Mouse (Mus musculus) B cell, adult 67 days (primary cell): Measurements from ENCODE around the gene Olfr1258. TPM values are rescaled to one million over a fixed set of nuclear protein-coding genes. Genes with fewer than 3 reads are reported as not detected.

Experiments
- total RNA-seq, 2 experiments: library from RNA; stranded (reverse); gene quantifications; 4 replicates each; pipeline ENCODE4 v1.2.4; 2023

The Olfr1258 gene
- total RNA-seq = not detected

DNA sequence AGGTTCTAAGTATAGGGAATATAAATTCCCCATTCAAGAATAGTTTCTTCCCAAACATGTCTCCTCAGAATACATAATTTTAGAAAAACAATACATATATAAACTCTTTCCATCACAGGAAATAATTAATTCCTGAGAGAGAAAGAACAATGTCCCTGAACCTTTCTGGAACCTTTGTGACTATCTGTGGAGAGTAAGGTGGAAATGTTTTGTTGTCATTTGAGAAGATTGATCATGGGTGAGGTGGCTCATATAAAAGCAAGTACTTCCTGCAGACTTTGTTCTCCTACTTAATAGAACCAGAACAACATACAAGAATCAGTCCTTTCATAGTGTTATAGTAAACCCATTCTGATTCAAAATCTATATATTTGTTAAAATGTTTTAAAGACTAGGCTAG lies at the start of gene Olfr1258:
Gene Olfr1258, plus strand, starts transcription at position 301 of the 400 bp plus-strand sequence.

DNA sequence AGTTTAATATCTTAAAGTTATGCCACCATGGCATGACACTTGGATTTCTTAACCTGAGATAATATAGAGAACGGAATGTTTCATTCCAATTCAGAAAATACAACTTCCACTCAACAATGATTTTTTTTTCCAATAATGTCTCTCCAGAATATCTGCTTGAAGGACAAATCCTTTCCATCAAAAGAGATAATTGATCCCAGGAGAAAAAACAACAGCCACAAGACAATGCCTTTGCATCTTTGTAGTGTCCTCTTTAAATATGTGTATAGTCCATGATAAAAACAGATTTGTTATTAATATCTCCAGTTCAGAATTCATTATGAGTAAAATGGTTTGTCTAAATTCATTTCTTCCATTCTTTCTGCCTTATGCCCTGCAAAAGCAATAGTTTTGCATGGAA lies 49.0 kb upstream of the Olfr1258 start, which contains the start of gene Olfr1257:
Gene Olfr1257, plus strand, starts transcription at position 301 of the 400 bp plus-strand sequence.

DNA sequence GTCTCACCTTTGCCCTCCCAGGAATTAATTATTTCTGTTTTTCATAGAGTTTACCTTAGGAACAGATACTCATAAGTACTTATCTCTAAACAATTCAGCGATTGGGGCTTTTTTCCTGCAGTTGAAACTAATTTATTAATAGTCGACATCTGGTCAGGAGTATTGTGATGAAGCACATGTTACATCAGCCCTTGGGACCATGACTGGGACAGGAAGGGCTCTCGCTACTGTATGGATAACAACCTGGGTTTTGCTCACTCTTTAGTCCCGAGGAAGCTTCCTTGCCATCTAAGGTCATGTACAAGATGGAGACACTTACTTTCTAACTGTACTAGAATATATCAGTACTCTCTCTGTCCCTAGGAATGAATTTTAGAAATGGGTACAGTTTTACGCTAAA lies 21.5 kb downstream of the Olfr1258 start, which contains the start of gene Olfr1259:
Gene Olfr1259, minus strand, starts transcription at position 101 of the 400 bp plus-strand sequence.

DNA sequence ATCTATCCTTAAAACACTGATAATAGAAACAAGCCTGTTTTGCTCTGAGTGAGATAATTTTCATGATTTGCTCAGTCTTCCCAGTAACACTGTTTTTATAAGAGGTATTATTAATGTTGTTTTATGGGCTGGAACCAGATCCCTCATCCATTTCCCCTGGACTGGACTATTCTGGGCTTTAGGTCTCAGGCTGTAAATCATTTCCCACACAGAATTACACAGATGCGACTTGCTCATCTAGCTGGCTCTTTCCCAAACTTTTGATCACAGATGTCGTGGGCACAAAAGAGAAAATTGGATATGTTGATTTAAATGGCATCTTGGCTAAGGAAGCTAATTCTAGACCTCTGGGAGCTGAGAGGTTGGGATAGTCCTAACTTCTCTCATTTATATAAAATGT lies 47.1 kb downstream of the Olfr1258 start, which contains the start of gene Olfr1260:
Gene Olfr1260, plus strand, starts transcription at position 157 of the 400 bp plus-strand sequence.

Other genes with a start within 250 kb of the Olfr1258 start
- gene Olfr1252, start 202.3 kb upstream of the Olfr1258 start, total RNA-seq = not detected
- not detected for gene Olfr1253, start 170.2 kb upstream of the Olfr1258 start, total RNA-seq
- gene Olfr1254, start 133.7 kb upstream of the Olfr1258 start, total RNA-seq = not detected
- not detected for gene Olfr1255, start 115.3 kb upstream of the Olfr1258 start, total RNA-seq
- gene Olfr1256, start 85.8 kb upstream of the Olfr1258 start, total RNA-seq = not detected
- not detected for gene Olfr48, start 79.1 kb upstream of the Olfr1258 start, total RNA-seq
- not detected for gene Olfr1257, start 48.9 kb upstream of the Olfr1258 start, total RNA-seq
- gene Olfr1259, start 21.4 kb downstream of the Olfr1258 start, total RNA-seq = not detected
- gene Olfr1260, start 47.0 kb downstream of the Olfr1258 start, total RNA-seq = not detected
- gene Olfr1261, start 63.9 kb downstream of the Olfr1258 start, total RNA-seq = not detected
- gene Olfr1262, start 72.8 kb downstream of the Olfr1258 start, total RNA-seq = not detected
- not detected for gene Olfr1263, start 84.8 kb downstream of the Olfr1258 start, total RNA-seq
- gene Olfr1264, start 98.3 kb downstream of the Olfr1258 start, total RNA-seq = not detected
- gene Olfr1265, start 108.0 kb downstream of the Olfr1258 start, total RNA-seq = not detected
- not detected for gene Olfr140, start 136.3 kb downstream of the Olfr1258 start, total RNA-seq
- gene Olfr1269, start 194.1 kb downstream of the Olfr1258 start, total RNA-seq = not detected
- gene Olfr32, start 215.0 kb downstream of the Olfr1258 start, total RNA-seq = not detected
- gene Olfr1270, start 225.8 kb downstream of the Olfr1258 start, total RNA-seq = not detected